Mouse (Mus musculus): Measurements from ENCODE around the gene Lrig1. TPM values are rescaled to one million over a fixed set of nuclear protein-coding genes. Genes with fewer than 3 reads are reported as not detected.

Lrig1 gene
- polyA plus RNA-seq, 1 experiment from 2014 or later, result 13.5 TPM

- H3K9me3 ChIP-seq (ENCODE audit: low read depth, low read length), result no peaks in the 10 kb centered on the region
- H3K4me2 ChIP-seq, result no peak overlapping the region
- H3K4me1 ChIP-seq (ENCODE audit: insufficient read depth), result no peaks in the 10 kb centered on the region; the same call in 1 of the 2 replicates
- no peaks in the 10 kb centered on the region; the same call in 1 of the 2 replicates for H3K36me3 ChIP-seq (ENCODE audit: insufficient read depth)
- 43% methylated on average over 6 of the region's 6 CpGs for WGBS
- no peak overlapping the region for H3K9ac ChIP-seq
- no peak for ATAC-seq (ENCODE audit: insufficient read depth)
- no peak for DNase-seq
- no peak overlapping the region for H3K4me3 ChIP-seq (ENCODE audit: low read depth, low read length)
- no peaks in the 10 kb centered on the region; the same call in 1 of the 2 replicates for H3K27me3 ChIP-seq (ENCODE audit: insufficient read depth, low read length)
- no peak overlapping the region for H3K27ac ChIP-seq (ENCODE audit: low read depth)
- TF ChIP-seq CTCF (IDR thresholded peaks at IDR 0.05; ENCODE audit: low read depth), result no peak
Measured at GRCm38 (mm10) chr6:94658136-94658480, 41.9 kb downstream of the Lrig1 start.

DNA sequence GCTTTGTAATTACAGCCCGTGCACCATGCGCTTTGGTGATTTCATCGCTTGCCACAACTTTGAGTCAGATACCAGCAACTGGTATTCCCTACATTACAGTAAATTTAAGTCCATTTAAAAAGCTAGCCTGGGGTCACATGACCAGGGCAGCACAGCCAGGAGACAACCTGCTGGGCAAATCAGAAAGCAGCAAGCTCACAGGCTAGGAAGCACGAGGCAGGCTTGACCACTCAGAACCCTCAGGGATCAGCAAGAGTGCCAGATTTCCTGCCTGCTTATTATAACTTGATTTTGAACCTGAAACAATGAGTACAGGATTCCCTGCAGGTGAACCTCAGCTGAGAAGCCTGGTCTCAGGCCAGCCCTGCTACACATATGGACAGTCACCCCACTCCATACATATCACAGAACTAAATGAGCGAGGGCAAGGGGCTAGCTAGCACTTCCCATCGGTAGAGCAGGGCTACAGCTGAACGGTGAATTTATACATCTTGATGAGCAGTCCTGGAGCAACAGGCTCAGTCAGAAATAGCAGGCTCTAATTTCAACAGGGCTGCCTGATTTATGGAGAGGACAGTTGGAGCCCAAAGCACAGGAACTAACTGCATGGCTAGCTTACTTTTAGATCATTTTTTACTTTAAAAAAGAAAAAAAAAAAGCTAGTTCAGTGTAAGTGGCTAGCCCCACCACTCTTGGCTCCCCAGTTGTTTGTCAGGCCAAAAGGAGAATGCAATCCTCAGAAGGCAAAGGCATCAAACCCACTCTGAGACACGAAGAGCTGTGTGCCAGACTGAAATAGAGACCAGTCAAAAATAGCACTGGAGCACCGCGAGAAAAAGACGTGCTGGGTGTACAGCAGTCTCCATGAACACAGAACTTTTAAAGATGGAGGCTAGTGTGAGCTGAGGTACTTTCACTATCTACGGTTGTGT lies 42.5 kb downstream of the Lrig1 start:
- 70% methylated on average over 12 of the region's 12 CpGs for WGBS
- TF ChIP-seq CTCF (IDR thresholded peaks at IDR 0.05; ENCODE audit: low read depth), result no peak
- H3K4me1 ChIP-seq (ENCODE audit: insufficient read depth), result peaks cover 5% of the 10 kb centered on the region
- no peak overlapping the region for H3K9ac ChIP-seq
- no peaks in the 10 kb centered on the region for H3K9me3 ChIP-seq (ENCODE audit: low read depth, low read length)
- no peak overlapping the region for H3K4me2 ChIP-seq
- H3K27me3 ChIP-seq (ENCODE audit: insufficient read depth, low read length), result no peaks in the 10 kb centered on the region; the same call in 1 of the 2 replicates
- H3K36me3 ChIP-seq (ENCODE audit: insufficient read depth), result no peaks in the 10 kb centered on the region; the same call in 1 of the 2 replicates
- DNase-seq (no peak), ATAC-seq (ENCODE audit: insufficient read depth) (no peak)
- no peak overlapping the region for H3K4me3 ChIP-seq (ENCODE audit: low read depth, low read length)
- no peak overlapping the region for H3K27ac ChIP-seq (ENCODE audit: low read depth)

- no peak overlapping the region for H3K9ac ChIP-seq
- no peak overlapping the region for H3K4me2 ChIP-seq
- DNase-seq, result peak; percentile 67
- no peak overlapping the region for H3K27ac ChIP-seq (ENCODE audit: low read depth)
- peaks cover 5% of the 10 kb centered on the region for H3K4me1 ChIP-seq (ENCODE audit: insufficient read depth)
- peaks cover 3% of the 10 kb centered on the region for H3K36me3 ChIP-seq (ENCODE audit: insufficient read depth)
- H3K9me3 ChIP-seq (ENCODE audit: low read depth, low read length), result no peaks in the 10 kb centered on the region
- WGBS, result 27% methylated on average over 5 of the region's 5 CpGs
- no peak overlapping the region for H3K4me3 ChIP-seq (ENCODE audit: low read depth, low read length)
- TF ChIP-seq CTCF (IDR thresholded peaks at IDR 0.05; ENCODE audit: low read depth), result no peak
- ATAC-seq (ENCODE audit: insufficient read depth), result no peak
- no peaks in the 10 kb centered on the region; the same call in 1 of the 2 replicates for H3K27me3 ChIP-seq (ENCODE audit: insufficient read depth, low read length)
Measured at GRCm38 (mm10) chr6:94655818-94656478, 44.0 kb downstream of the Lrig1 start.

- H3K4me3 ChIP-seq (ENCODE audit: low read depth, low read length), result no peak overlapping the region
- no peak for TF ChIP-seq CTCF (IDR thresholded peaks at IDR 0.05; ENCODE audit: low read depth)
- 67% methylated on average over 10 of the region's 10 CpGs for WGBS
- DNase-seq (peak; percentile 43), ATAC-seq (ENCODE audit: insufficient read depth) (peak; percentile 39; the same call in 1 of the 2 replicates)
- H3K36me3 ChIP-seq (ENCODE audit: insufficient read depth), result peaks cover 3% of the 10 kb centered on the region
- no peaks in the 10 kb centered on the region for H3K9me3 ChIP-seq (ENCODE audit: low read depth, low read length)
- no peak overlapping the region for H3K9ac ChIP-seq
- H3K4me2 ChIP-seq, result no peak overlapping the region
- H3K27me3 ChIP-seq (ENCODE audit: insufficient read depth, low read length), result no peaks in the 10 kb centered on the region; the same call in 1 of the 2 replicates
- peaks cover 13% of the 10 kb centered on the region for H3K4me1 ChIP-seq (ENCODE audit: insufficient read depth)
- no peak overlapping the region for H3K27ac ChIP-seq (ENCODE audit: low read depth)
Measured at GRCm38 (mm10) chr6:94653388-94654316, 46.3 kb downstream of the Lrig1 start.

GRCm38 (mm10) chr6:94652659-94653213 lies 47.2 kb downstream of the Lrig1 start:
- Histone ChIP-seq H3K4me1 (ENCODE audit: insufficient read depth) (peaks cover 21% of the 10 kb centered on the region), H3K27ac (ENCODE audit: low read depth) (no peak overlapping the region), H3K9ac (no peak overlapping the region), H3K4me2 (no peak overlapping the region), H3K9me3 (ENCODE audit: low read depth, low read length) (no peaks in the 10 kb centered on the region), H3K36me3 (ENCODE audit: insufficient read depth) (peaks cover 3% of the 10 kb centered on the region), H3K4me3 (ENCODE audit: low read depth, low read length) (no peak overlapping the region), H3K27me3 (ENCODE audit: insufficient read depth, low read length) (no peaks in the 10 kb centered on the region)
- no peak for TF ChIP-seq CTCF (IDR thresholded peaks at IDR 0.05; ENCODE audit: low read depth)
- 67% methylated on average over 6 of the region's 6 CpGs for WGBS
- DNase-seq (no peak), ATAC-seq (ENCODE audit: insufficient read depth) (no peak)

DNA sequence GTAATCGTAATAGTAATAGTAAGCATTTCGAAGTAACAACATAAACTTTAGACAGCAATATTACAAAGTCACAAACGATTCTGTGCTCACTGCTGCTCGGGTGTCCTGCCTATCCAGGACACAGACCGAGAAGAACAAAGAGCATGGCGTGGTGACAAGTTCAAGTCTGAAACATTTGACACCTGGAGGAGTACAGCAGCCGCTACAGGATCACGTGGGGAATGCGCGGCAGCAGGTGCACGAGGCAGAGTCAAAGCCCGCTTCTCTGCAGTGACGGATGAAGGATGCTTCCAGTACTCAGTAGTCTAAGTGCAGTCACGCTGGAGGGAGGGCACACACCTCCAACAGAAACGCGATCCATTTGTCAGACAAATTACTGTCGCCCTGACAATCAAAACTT lies 48.4 kb downstream of the Lrig1 start:
- H3K4me3 ChIP-seq (ENCODE audit: low read depth, low read length), result no peak overlapping the region
- no peaks in the 10 kb centered on the region for H3K27me3 ChIP-seq (ENCODE audit: insufficient read depth, low read length)
- no peak for TF ChIP-seq CTCF (IDR thresholded peaks at IDR 0.05; ENCODE audit: low read depth)
- peaks cover 24% of the 10 kb centered on the region for H3K4me1 ChIP-seq (ENCODE audit: insufficient read depth)
- H3K4me2 ChIP-seq, result no peak overlapping the region
- DNase-seq, result no peak
- H3K27ac ChIP-seq (ENCODE audit: low read depth), result no peak overlapping the region
- no peak overlapping the region for H3K9ac ChIP-seq
- 72% methylated on average over 17 of the region's 17 CpGs for WGBS
- no peaks in the 10 kb centered on the region for H3K9me3 ChIP-seq (ENCODE audit: low read depth, low read length)
- H3K36me3 ChIP-seq (ENCODE audit: insufficient read depth), result peaks cover 3% of the 10 kb centered on the region; the same call in 1 of the 2 replicates
- ATAC-seq (ENCODE audit: insufficient read depth), result no peak

Measured in lung, embryonic 14.5 days (tissue).